Mouse (Mus musculus) hindbrain, embryonic 11.5 days (tissue): ENCODE results near the gene Nol9. TPM values are rescaled to one million over a fixed set of nuclear protein-coding genes. Genes with fewer than 3 reads are reported as not detected.
A peak's percentile ranks its signal among the peaks of the same experiment; 100 is the strongest.

ENCODE experiments used
- ATAC-seq: fragments of 200-750 bp; cut with Nextera tagmentation; 2 replicates; pipeline ENCODE4 v1.8.0; 2017; ENCODE audit warnings: mild to moderate bottlenecking, moderate TSS enrichment, moderate library complexity; ENCODE audit not compliant: low FRiP score
- DNase-seq: peaks from one replicate; pipeline ENCODE4 v3.0.0-alpha.2; 2015; ENCODE audit warnings: low spot score
- H3K27ac ChIP-seq: fragments of 300-500 bp; sonication (generic); 2 replicates; pipeline ENCODE4 v1.5.1; 2014; ENCODE audit warnings: mild to moderate bottlenecking, low read depth, low read length
- H3K27me3 ChIP-seq: fragments of 300-500 bp; sonication (generic); 2 replicates; pipeline ENCODE4 v1.6.1; 2014; ENCODE audit warnings: mild to moderate bottlenecking, low read length, moderate library complexity, mixed read lengths; ENCODE audit not compliant: control insufficient read depth, insufficient read depth
- H3K36me3 ChIP-seq: fragments of 300-500 bp; sonication (generic); 2 replicates; pipeline ENCODE4 v1.6.1; 2014; ENCODE audit warnings: mild to moderate bottlenecking, low read length, moderate library complexity, mixed read lengths; ENCODE audit not compliant: control insufficient read depth, insufficient read depth
- H3K4me1 ChIP-seq: fragments of 300-500 bp; sonication (generic); replicated peaks from 2 replicates; pipeline ENCODE4 v1.6.1; 2014; ENCODE audit warnings: low read length, mixed read lengths; ENCODE audit not compliant: control insufficient read depth, insufficient read depth
- H3K4me2 ChIP-seq: fragments of 300-500 bp; sonication (generic); replicated peaks from 2 replicates; pipeline ENCODE4 v1.6.1; 2014; ENCODE audit warnings: mild to moderate bottlenecking, low read depth, low read length
- H3K4me3 ChIP-seq: fragments of 300-500 bp; sonication (generic); 2 replicates; pipeline ENCODE4 v1.5.1; 2014; ENCODE audit warnings: low read depth, low read length
- H3K9ac ChIP-seq: fragments of 300-500 bp; sonication (generic); 2 replicates; pipeline ENCODE4 v1.6.1; 2014; ENCODE audit warnings: low read depth, low read length
- H3K9me3 ChIP-seq: fragments of 300-500 bp; sonication (generic); 2 replicates; pipeline ENCODE4 v1.6.1; 2016; ENCODE audit warnings: low read length; ENCODE audit not compliant: control insufficient read depth
- WGBS: fragments of 180-500 bp; shearing (Covaris S2); extraction: QIAGEN DNeasy Blood & Tissue Kit; methylation state at CpG from one replicate; pipeline ENCODE4 v1.1.7; 2014; 5-methylcytosine and 5-hydroxymethylcytosine counted together
- polyA plus RNA-seq: library from polyadenylated mRNA; unstranded; fragments of >200 nt; fragmentation: Nextera tagmentation; extraction: Ambion mirVana; gene quantifications from 2 replicates; pipeline ENCODE4 v1.2.1, GENCODE M21; 2014

Gene Nol9
- polyA plus RNA-seq, 1 experiment from 2014 or later = 23.2 TPM

- DNase-seq (no peak), ATAC-seq (no peak)
- no peak overlapping the region for H3K27ac ChIP-seq
- no peaks in the 10 kb centered on the region for H3K36me3 ChIP-seq
- H3K9me3 ChIP-seq = no peaks in the 10 kb centered on the region
- H3K4me3 ChIP-seq = no peak overlapping the region
- no peaks in the 10 kb centered on the region for H3K27me3 ChIP-seq
- no peak overlapping the region for H3K4me2 ChIP-seq
- WGBS = 90% methylated on average over 10 of the region's 10 CpGs
- H3K9ac ChIP-seq = no peak overlapping the region
- H3K4me1 ChIP-seq = no peaks in the 10 kb centered on the region
Observed at GRCm38 (mm10) chr4:152078105-152078530, 39.0 kb downstream of the Nol9 start.

GRCm38 (mm10) chr4:152079261-152079660 is 40.1 kb downstream of the Nol9 start:
- ATAC-seq (no peak), DNase-seq (no peak)
- WGBS = 93% methylated on average over 3 of the region's 3 CpGs
- Histone ChIP-seq H3K4me1 (no peaks in the 10 kb centered on the region), H3K36me3 (no peaks in the 10 kb centered on the region), H3K9ac (no peak overlapping the region), H3K4me3 (no peak overlapping the region), H3K4me2 (no peak overlapping the region), H3K27me3 (no peaks in the 10 kb centered on the region), H3K27ac (no peak overlapping the region), H3K9me3 (no peaks in the 10 kb centered on the region)

- H3K9me3 ChIP-seq = no peaks in the 10 kb centered on the region
- no peaks in the 10 kb centered on the region for H3K4me1 ChIP-seq
- no peak overlapping the region for H3K27ac ChIP-seq
- no peak overlapping the region for H3K4me3 ChIP-seq
- no peak for ATAC-seq
- DNase-seq = no peak
- no peak overlapping the region for H3K9ac ChIP-seq
- 69% methylated on average over 7 of the region's 7 CpGs for WGBS
- no peaks in the 10 kb centered on the region for H3K36me3 ChIP-seq
- no peak overlapping the region for H3K4me2 ChIP-seq
- no peaks in the 10 kb centered on the region for H3K27me3 ChIP-seq
Observed at GRCm38 (mm10) chr4:152079931-152080330, 40.8 kb downstream of the Nol9 start.

- ATAC-seq = no peak
- DNase-seq = no peak
- no peaks in the 10 kb centered on the region for H3K9me3 ChIP-seq
- no peak overlapping the region for H3K4me3 ChIP-seq
- H3K4me2 ChIP-seq = no peak overlapping the region
- peaks cover 12% of the 10 kb centered on the region; the same call in 1 of the 2 replicates for H3K4me1 ChIP-seq
- no peaks in the 10 kb centered on the region for H3K27me3 ChIP-seq
- no peak overlapping the region for H3K27ac ChIP-seq
- no peaks in the 10 kb centered on the region for H3K36me3 ChIP-seq
- WGBS = 62% methylated on average over 7 of the region's 7 CpGs
- H3K9ac ChIP-seq = no peak overlapping the region
Observed at GRCm38 (mm10) chr4:152083611-152084220, 44.6 kb downstream of the Nol9 start.

- H3K36me3 ChIP-seq = no peaks in the 10 kb centered on the region
- H3K4me1 ChIP-seq = peaks cover 12% of the 10 kb centered on the region; the same call in 1 of the 2 replicates
- DNase-seq = no peak
- H3K9me3 ChIP-seq = no peaks in the 10 kb centered on the region
- H3K9ac ChIP-seq = no peak overlapping the region
- no peak overlapping the region for H3K4me3 ChIP-seq
- ATAC-seq = no peak
- 93% methylated on average over 7 of the region's 7 CpGs for WGBS
- no peak overlapping the region for H3K27ac ChIP-seq
- H3K27me3 ChIP-seq = no peaks in the 10 kb centered on the region
- H3K4me2 ChIP-seq = no peak overlapping the region
Observed at GRCm38 (mm10) chr4:152084616-152085015, 45.5 kb downstream of the Nol9 start.

- peak overlapping the region; percentile 89 for H3K9ac ChIP-seq
- no peak overlapping the region for H3K27ac ChIP-seq
- H3K4me3 ChIP-seq = peak overlapping the region; percentile 68
- under 1% methylated on average over 58 of the region's 92 CpGs for WGBS
- no peaks in the 10 kb centered on the region for H3K9me3 ChIP-seq
- H3K27me3 ChIP-seq = no peaks in the 10 kb centered on the region
- peak; percentile 81 for ATAC-seq
- peak overlapping the region; percentile 91 for H3K4me2 ChIP-seq
- peak; percentile 68 for DNase-seq
- H3K4me1 ChIP-seq = peaks cover 12% of the 10 kb centered on the region; the same call in 1 of the 2 replicates
- no peaks in the 10 kb centered on the region for H3K36me3 ChIP-seq
Observed at GRCm38 (mm10) chr4:152086505-152087210, 47.5 kb downstream of the Nol9 start.

GRCm38 (mm10) chr4:152087211-152088081 is 48.3 kb downstream of the Nol9 start:
- H3K9me3 ChIP-seq = no peaks in the 10 kb centered on the region
- H3K27me3 ChIP-seq = no peaks in the 10 kb centered on the region
- no peaks in the 10 kb centered on the region for H3K36me3 ChIP-seq
- no peak overlapping the region for H3K27ac ChIP-seq
- ATAC-seq = peak; percentile 20; the same call in 1 of the 2 replicates
- H3K4me1 ChIP-seq = peaks cover 12% of the 10 kb centered on the region; the same call in 1 of the 2 replicates
- DNase-seq = peak; percentile 40
- peak overlapping the region; percentile 68 for H3K4me3 ChIP-seq
- H3K9ac ChIP-seq = peak overlapping the region; percentile 89
- WGBS = 5% methylated on average over 12 of the region's 12 CpGs
- H3K4me2 ChIP-seq = peak overlapping the region; percentile 91

- Histone ChIP-seq H3K4me2 (peak overlapping the region; percentile 91; the same call in 1 of the 2 replicates), H3K27me3 (no peaks in the 10 kb centered on the region), H3K4me1 (peaks cover 12% of the 10 kb centered on the region; the same call in 1 of the 2 replicates), H3K27ac (no peak overlapping the region), H3K9me3 (no peaks in the 10 kb centered on the region), H3K4me3 (no peak overlapping the region), H3K9ac (no peak overlapping the region), H3K36me3 (no peaks in the 10 kb centered on the region)
- DNase-seq (no peak), ATAC-seq (no peak)
- WGBS = 34% methylated on average over 4 of the region's 4 CpGs
Observed at GRCm38 (mm10) chr4:152088133-152088532, 49.0 kb downstream of the Nol9 start.
